Mouse (Mus musculus) hindbrain, embryonic 11.5 days (tissue): ENCODE data around the gene Snu13. TPM values are rescaled to one million over a fixed set of nuclear protein-coding genes. Genes with fewer than 3 reads are reported as not detected.

Source experiments
- ATAC-seq: fragments of 200-750 bp; cut with Nextera tagmentation; 2 replicates; pipeline ENCODE4 v1.8.0; 2017; ENCODE audit warnings: mild to moderate bottlenecking, moderate TSS enrichment, moderate library complexity; ENCODE audit not compliant: low FRiP score
- DNase-seq: peaks from one replicate; pipeline ENCODE4 v3.0.0-alpha.2; 2015; ENCODE audit warnings: low spot score
- H3K27ac ChIP-seq: fragments of 300-500 bp; sonication (generic); 2 replicates; pipeline ENCODE4 v1.5.1; 2014; ENCODE audit warnings: mild to moderate bottlenecking, low read depth, low read length
- H3K27me3 ChIP-seq: fragments of 300-500 bp; sonication (generic); 2 replicates; pipeline ENCODE4 v1.6.1; 2014; ENCODE audit warnings: mild to moderate bottlenecking, low read length, moderate library complexity, mixed read lengths; ENCODE audit not compliant: control insufficient read depth, insufficient read depth
- H3K36me3 ChIP-seq: fragments of 300-500 bp; sonication (generic); 2 replicates; pipeline ENCODE4 v1.6.1; 2014; ENCODE audit warnings: mild to moderate bottlenecking, low read length, moderate library complexity, mixed read lengths; ENCODE audit not compliant: control insufficient read depth, insufficient read depth
- H3K4me1 ChIP-seq: fragments of 300-500 bp; sonication (generic); replicated peaks from 2 replicates; pipeline ENCODE4 v1.6.1; 2014; ENCODE audit warnings: low read length, mixed read lengths; ENCODE audit not compliant: control insufficient read depth, insufficient read depth
- H3K4me2 ChIP-seq: fragments of 300-500 bp; sonication (generic); replicated peaks from 2 replicates; pipeline ENCODE4 v1.6.1; 2014; ENCODE audit warnings: mild to moderate bottlenecking, low read depth, low read length
- H3K4me3 ChIP-seq: fragments of 300-500 bp; sonication (generic); 2 replicates; pipeline ENCODE4 v1.5.1; 2014; ENCODE audit warnings: low read depth, low read length
- H3K9ac ChIP-seq: fragments of 300-500 bp; sonication (generic); 2 replicates; pipeline ENCODE4 v1.6.1; 2014; ENCODE audit warnings: low read depth, low read length
- H3K9me3 ChIP-seq: fragments of 300-500 bp; sonication (generic); 2 replicates; pipeline ENCODE4 v1.6.1; 2016; ENCODE audit warnings: low read length; ENCODE audit not compliant: control insufficient read depth
- WGBS: fragments of 180-500 bp; shearing (Covaris S2); extraction: QIAGEN DNeasy Blood & Tissue Kit; methylation state at CpG from one replicate; pipeline ENCODE4 v1.1.7; 2014; 5-methylcytosine and 5-hydroxymethylcytosine counted together
- polyA plus RNA-seq: library from polyadenylated mRNA; unstranded; fragments of >200 nt; fragmentation: Nextera tagmentation; extraction: Ambion mirVana; gene quantifications from 2 replicates; pipeline ENCODE4 v1.2.1, GENCODE M21; 2014

The Snu13 gene
- polyA plus RNA-seq, 1 experiment from 2014 or later: 262 TPM

GRCm38 (mm10) chr15:82019288-82019687 is 28.1 kb downstream of the Snu13 start:
- Histone ChIP-seq H3K27ac (no peak overlapping the region), H3K4me2 (no peak overlapping the region), H3K9ac (no peak overlapping the region), H3K4me1 (0 out of 2 replicates have a peak, but pooled peaks cover 3% of the 10 kb centered on the region), H3K9me3 (no peaks in the 10 kb centered on the region), H3K27me3 (no peaks in the 10 kb centered on the region), H3K36me3 (peaks cover 2% of the 10 kb centered on the region; the same call in 1 of the 2 replicates), H3K4me3 (no peak overlapping the region)
- WGBS: 90% methylated on average over 3 of the region's 3 CpGs
- DNase-seq: no peak
- ATAC-seq: no peak

DNA sequence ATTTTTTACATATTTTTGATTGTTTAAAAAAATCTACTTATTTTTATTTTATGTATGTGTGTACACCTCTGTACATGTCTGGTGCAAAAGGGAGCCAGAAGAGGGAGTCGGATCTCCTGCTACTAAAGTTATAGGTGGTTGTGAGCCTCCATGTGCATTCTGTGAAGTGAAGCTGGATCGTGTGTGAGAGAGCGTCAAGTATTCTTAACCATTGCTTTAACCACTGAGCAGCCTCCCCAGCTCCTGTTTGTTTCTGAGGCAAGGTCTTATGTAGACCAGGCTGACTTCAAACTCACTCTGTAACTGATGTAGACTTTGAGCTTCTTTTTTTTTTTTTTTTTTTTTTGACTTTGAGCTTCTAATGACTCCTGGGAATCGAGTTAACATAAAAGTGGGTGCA is 29.9 kb downstream of the Snu13 start:
- H3K27me3 ChIP-seq: no peaks in the 10 kb centered on the region
- no peaks in the 10 kb centered on the region for H3K36me3 ChIP-seq
- WGBS: 86% methylated on average over 4 of the region's 4 CpGs
- H3K4me3 ChIP-seq: no peak overlapping the region
- DNase-seq (no peak), ATAC-seq (no peak)
- no peak overlapping the region for H3K9ac ChIP-seq
- H3K4me2 ChIP-seq: no peak overlapping the region
- H3K27ac ChIP-seq: no peak overlapping the region
- H3K9me3 ChIP-seq: no peaks in the 10 kb centered on the region
- 0 out of 2 replicates have a peak, but pooled peaks cover 3% of the 10 kb centered on the region for H3K4me1 ChIP-seq

- H3K27me3 ChIP-seq: no peaks in the 10 kb centered on the region
- H3K9me3 ChIP-seq: no peaks in the 10 kb centered on the region
- peak overlapping the region; percentile 60; the same call in 1 of the 2 replicates for H3K27ac ChIP-seq
- peak overlapping the region; percentile 72 for H3K9ac ChIP-seq
- no peaks in the 10 kb centered on the region for H3K36me3 ChIP-seq
- DNase-seq (no peak), ATAC-seq (no peak)
- H3K4me3 ChIP-seq: peak overlapping the region; percentile 84
- WGBS: 24% methylated on average over 6 of the region's 6 CpGs
- peak overlapping the region; percentile 75 for H3K4me2 ChIP-seq
- H3K4me1 ChIP-seq: 0 out of 2 replicates have a peak, but pooled peaks cover 3% of the 10 kb centered on the region
Observed at GRCm38 (mm10) chr15:82016830-82017229, 30.6 kb downstream of the Snu13 start.

- ATAC-seq: peak; percentile 97
- DNase-seq: peak; percentile 100
- H3K36me3 ChIP-seq: no peaks in the 10 kb centered on the region
- no peaks in the 10 kb centered on the region for H3K9me3 ChIP-seq
- H3K4me3 ChIP-seq: peak overlapping the region; percentile 84
- H3K4me2 ChIP-seq: peak overlapping the region; percentile 91
- WGBS: under 1% methylated on average over 53 of the region's 53 CpGs
- H3K27me3 ChIP-seq: no peaks in the 10 kb centered on the region
- H3K27ac ChIP-seq: peak overlapping the region; percentile 68
- H3K4me1 ChIP-seq: 0 out of 2 replicates have a peak, but pooled peaks cover 3% of the 10 kb centered on the region
- peak overlapping the region; percentile 88 for H3K9ac ChIP-seq
Observed at GRCm38 (mm10) chr15:82016101-82016808, 31.1 kb downstream of the Snu13 start.

- peak overlapping the region; percentile 68 for H3K27ac ChIP-seq
- DNase-seq: peak; percentile 49
- WGBS: 1% methylated on average over 39 of the region's 39 CpGs
Observed at GRCm38 (mm10) chr15:82015392-82016100, 31.9 kb downstream of the Snu13 start.

DNA sequence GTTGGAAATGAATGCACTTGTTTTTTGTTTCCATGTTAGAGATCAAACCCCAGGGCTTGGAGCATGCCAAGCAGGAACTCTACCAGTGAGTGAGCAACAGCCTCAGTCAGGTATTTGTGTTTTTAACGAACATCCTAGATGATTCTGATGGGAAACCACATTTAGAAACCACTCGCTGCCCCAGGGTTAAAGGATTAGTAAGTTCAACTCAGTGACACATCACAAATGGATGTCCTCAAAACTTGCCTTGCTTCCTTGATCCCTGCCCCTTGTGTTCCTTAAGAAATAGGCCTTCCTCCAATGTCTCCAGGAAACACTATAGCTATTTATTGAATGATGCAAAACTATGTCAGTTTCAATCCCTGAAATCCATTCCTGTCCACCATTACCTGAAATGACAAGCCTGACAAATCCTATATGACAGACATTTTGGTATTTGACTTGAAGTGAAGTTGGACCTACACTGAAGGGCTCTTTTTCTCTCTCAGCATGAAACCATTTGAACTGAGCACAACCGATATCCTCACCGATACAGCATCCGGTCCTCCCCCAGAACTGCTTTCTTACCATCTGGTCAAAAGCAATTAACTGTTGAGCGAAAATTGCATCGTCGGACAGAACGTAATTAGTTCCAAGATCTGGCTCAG is 32.5 kb downstream of the Snu13 start:
- Histone ChIP-seq H3K9me3 (no peaks in the 10 kb centered on the region), H3K4me2 (peak overlapping the region; percentile 91), H3K9ac (peak overlapping the region; percentile 88), H3K4me1 (0 out of 2 replicates have a peak, but pooled peaks cover 3% of the 10 kb centered on the region), H3K36me3 (no peaks in the 10 kb centered on the region), H3K4me3 (peak overlapping the region; percentile 84), H3K27me3 (no peaks in the 10 kb centered on the region), H3K27ac (no peak overlapping the region)
- ATAC-seq: no peak
- 21% methylated on average over 9 of the region's 9 CpGs for WGBS
- DNase-seq: no peak

More at GRCm38 (mm10) chr15:82015392-82016100, 31.9 kb downstream of the Snu13 start:
- H3K36me3 ChIP-seq: no peaks in the 10 kb centered on the region
- 0 out of 2 replicates have a peak, but pooled peaks cover 3% of the 10 kb centered on the region for H3K4me1 ChIP-seq
- H3K9me3 ChIP-seq: no peaks in the 10 kb centered on the region
- peak overlapping the region; percentile 88 for H3K9ac ChIP-seq
- no peaks in the 10 kb centered on the region for H3K27me3 ChIP-seq
- peak; percentile 6; the same call in 1 of the 2 replicates for ATAC-seq
- peak overlapping the region; percentile 84 for H3K4me3 ChIP-seq
- peak overlapping the region; percentile 91 for H3K4me2 ChIP-seq

GRCm38 (mm10) chr15:82011947-82012346 is 35.5 kb downstream of the Snu13 start:
- H3K36me3 ChIP-seq: no peaks in the 10 kb centered on the region
- 0 out of 2 replicates have a peak, but pooled peaks cover 3% of the 10 kb centered on the region for H3K4me1 ChIP-seq
- H3K4me2 ChIP-seq: no peak overlapping the region
- ATAC-seq: no peak
- H3K27me3 ChIP-seq: no peaks in the 10 kb centered on the region
- H3K27ac ChIP-seq: no peak overlapping the region
- no peak overlapping the region for H3K9ac ChIP-seq
- 87% methylated on average over 6 of the region's 6 CpGs for WGBS
- no peak overlapping the region for H3K4me3 ChIP-seq
- no peaks in the 10 kb centered on the region for H3K9me3 ChIP-seq
- no peak for DNase-seq

- 95% methylated on average over 8 of the region's 8 CpGs for WGBS
- DNase-seq: no peak
- H3K9ac ChIP-seq: no peak overlapping the region
- H3K27me3 ChIP-seq: no peaks in the 10 kb centered on the region
- H3K36me3 ChIP-seq: no peaks in the 10 kb centered on the region
- no peak overlapping the region for H3K27ac ChIP-seq
- H3K4me3 ChIP-seq: no peak overlapping the region
- no peaks in the 10 kb centered on the region for H3K9me3 ChIP-seq
- ATAC-seq: no peak
- H3K4me1 ChIP-seq: no peaks in the 10 kb centered on the region
- H3K4me2 ChIP-seq: no peak overlapping the region
Observed at GRCm38 (mm10) chr15:82004257-82004656, 43.1 kb downstream of the Snu13 start.
